Mouse (Mus musculus): ENCODE data around the gene Pmpca. TPM values are rescaled to one million over a fixed set of nuclear protein-coding genes. Genes with fewer than 3 reads are reported as not detected.

Pmpca gene
- polyA plus RNA-seq, 1 experiment from 2014 or later: 132 TPM

DNA sequence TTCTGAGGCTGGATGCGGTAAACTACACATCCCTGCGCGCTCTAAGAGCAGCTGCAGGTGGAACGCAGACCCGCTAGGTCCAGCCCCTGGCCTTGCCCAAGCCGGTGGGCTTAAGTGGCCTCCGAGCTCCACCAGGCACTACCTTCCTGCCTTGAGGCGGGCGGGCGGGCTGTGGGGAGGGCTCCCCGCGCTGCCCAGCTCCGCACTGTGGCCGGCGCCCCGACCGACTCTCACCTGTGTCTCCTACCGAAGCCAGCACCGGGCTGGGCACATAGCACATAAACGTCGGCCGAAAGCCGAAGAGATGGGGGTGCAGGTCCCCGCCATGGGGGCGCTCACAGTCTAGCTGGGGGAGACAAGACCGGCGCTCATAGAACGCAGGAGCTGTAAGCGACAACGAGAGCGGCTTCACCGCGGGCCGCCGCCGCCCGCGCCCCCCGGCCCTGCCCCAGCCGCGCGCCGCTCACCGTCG, 421 bp upstream of the Pmpca start:
- H3K36me3 ChIP-seq: peaks cover 76% of the 10 kb centered on the region
- DNase-seq (ENCODE audit: low spot score): no peak
- peak overlapping the region; percentile 98 for H3K4me3 ChIP-seq
- peaks cover 28% of the 10 kb centered on the region for H3K4me1 ChIP-seq (replicated peaks)
- WGBS: under 1% methylated on average over 45 of the region's 45 CpGs
- H3K27ac ChIP-seq: peak overlapping the region; percentile 93
- H3K27me3 ChIP-seq (ENCODE audit: insufficient read depth, poor library complexity, severe bottlenecking): no peaks in the 10 kb centered on the region
- H3K9me3 ChIP-seq: no peaks in the 10 kb centered on the region

DNA sequence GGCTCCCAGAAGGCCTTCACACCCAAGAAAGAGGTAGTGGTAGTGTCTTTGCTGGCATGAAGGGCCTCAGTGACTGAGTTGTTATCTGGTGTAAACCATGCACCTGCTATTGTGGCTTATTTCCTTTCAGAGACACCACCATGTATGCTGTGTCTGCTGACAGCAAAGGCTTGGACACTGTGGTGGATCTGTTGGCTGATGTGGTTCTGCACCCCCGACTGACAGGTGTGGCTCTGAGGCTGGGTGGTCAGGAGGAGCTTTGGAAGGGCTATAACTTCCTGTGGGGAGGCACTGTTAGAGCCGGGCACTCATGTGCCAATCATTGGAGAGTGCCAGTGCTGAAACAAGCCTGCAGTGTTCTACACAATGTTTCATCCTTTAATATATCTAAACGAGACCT, 1.8 kb downstream of the Pmpca start:
- Histone ChIP-seq H3K9me3 (no peaks in the 10 kb centered on the region), H3K27ac (no peak overlapping the region), H3K4me3 (peak overlapping the region; percentile 11; the same call in 1 of the 2 replicates), H3K4me1 (replicated peaks) (peaks cover 28% of the 10 kb centered on the region), H3K36me3 (peaks cover 76% of the 10 kb centered on the region), H3K27me3 (ENCODE audit: insufficient read depth, poor library complexity, severe bottlenecking) (no peaks in the 10 kb centered on the region)
- WGBS: 89% methylated on average over 3 of the region's 3 CpGs
- DNase-seq (ENCODE audit: low spot score): no peak

DNA sequence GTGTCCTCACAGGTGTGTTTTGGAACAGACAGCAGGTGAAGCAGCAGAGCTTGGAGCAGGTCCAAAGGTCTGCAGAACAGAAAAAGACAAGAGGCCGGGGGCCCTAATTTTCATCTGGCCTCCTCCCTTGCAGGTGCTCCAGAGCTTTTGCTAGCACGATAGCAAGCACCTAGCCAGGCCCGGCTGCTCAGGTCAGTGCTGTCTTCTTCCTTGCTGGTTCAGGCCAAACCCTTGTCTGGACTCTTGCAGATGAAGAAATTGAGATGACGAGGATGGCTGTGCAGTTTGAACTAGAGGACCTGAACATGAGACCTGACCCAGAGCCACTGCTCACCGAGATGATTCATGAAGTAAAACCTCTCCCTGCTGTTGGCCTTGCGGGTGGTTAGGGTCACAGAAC, 2.5 kb downstream of the Pmpca start:
- Histone ChIP-seq H3K27ac (no peak overlapping the region), H3K9me3 (no peaks in the 10 kb centered on the region), H3K36me3 (peaks cover 76% of the 10 kb centered on the region), H3K4me1 (replicated peaks) (peaks cover 28% of the 10 kb centered on the region), H3K4me3 (no peak overlapping the region), H3K27me3 (ENCODE audit: insufficient read depth, poor library complexity, severe bottlenecking) (no peaks in the 10 kb centered on the region)
- WGBS: 94% methylated on average over 6 of the region's 6 CpGs
- DNase-seq (ENCODE audit: low spot score): no peak

DNA sequence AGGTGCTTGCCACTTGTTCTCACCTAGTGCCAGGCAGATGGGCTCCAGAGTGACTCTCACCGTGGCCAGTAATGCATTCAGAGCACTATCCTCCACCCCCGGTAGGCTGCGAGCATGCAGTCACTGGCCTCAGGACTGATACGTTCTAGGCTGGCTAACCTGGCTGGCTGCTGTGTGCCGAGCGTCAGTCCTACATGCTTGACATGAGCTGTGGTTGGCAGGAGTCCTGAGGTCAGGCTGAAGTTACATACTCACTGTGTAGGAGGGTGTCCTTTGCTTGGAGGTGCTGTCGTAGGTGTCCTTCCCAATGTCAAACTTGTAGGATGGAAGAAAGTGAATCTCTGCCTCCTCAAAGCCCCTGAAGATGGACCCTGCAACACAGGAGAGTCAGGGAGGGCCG, 9.8 kb downstream of the Pmpca start:
- Histone ChIP-seq H3K4me3 (no peak overlapping the region), H3K27me3 (ENCODE audit: insufficient read depth, poor library complexity, severe bottlenecking) (no peaks in the 10 kb centered on the region), H3K36me3 (peaks cover 96% of the 10 kb centered on the region), H3K9me3 (no peaks in the 10 kb centered on the region), H3K27ac (no peak overlapping the region), H3K4me1 (replicated peaks) (peaks cover 6% of the 10 kb centered on the region; the same call in 1 of the 2 replicates)
- no peak for DNase-seq (ENCODE audit: low spot score)
- 90% methylated on average over 8 of the region's 8 CpGs for WGBS

DNA sequence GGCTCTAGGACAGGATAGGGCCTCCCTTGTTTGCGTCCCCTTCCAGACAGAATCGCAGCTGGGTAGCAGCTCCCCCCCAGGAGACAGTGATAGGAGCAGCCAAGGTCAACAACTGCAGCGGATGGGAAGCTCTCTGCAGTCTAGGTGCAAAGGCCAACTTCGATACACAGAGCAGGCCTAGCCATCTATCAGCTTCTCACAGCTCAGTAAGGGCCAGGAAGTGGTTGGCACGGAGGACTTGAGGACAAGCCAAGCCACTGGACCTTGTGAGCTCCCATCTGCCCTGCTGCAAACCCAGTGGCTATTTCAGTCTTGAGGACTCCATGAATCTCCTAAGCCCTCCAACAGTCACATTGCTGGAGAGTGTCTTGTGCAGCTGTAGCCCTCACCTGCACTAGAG, 10.5 kb downstream of the Pmpca start:
- Histone ChIP-seq H3K27ac (no peak overlapping the region), H3K9me3 (no peaks in the 10 kb centered on the region), H3K27me3 (ENCODE audit: insufficient read depth, poor library complexity, severe bottlenecking) (no peaks in the 10 kb centered on the region), H3K4me3 (no peak overlapping the region), H3K4me1 (replicated peaks) (peaks cover 8% of the 10 kb centered on the region), H3K36me3 (peaks cover 92% of the 10 kb centered on the region)
- DNase-seq (ENCODE audit: low spot score): no peak
- 90% methylated on average over 5 of the region's 5 CpGs for WGBS

DNA sequence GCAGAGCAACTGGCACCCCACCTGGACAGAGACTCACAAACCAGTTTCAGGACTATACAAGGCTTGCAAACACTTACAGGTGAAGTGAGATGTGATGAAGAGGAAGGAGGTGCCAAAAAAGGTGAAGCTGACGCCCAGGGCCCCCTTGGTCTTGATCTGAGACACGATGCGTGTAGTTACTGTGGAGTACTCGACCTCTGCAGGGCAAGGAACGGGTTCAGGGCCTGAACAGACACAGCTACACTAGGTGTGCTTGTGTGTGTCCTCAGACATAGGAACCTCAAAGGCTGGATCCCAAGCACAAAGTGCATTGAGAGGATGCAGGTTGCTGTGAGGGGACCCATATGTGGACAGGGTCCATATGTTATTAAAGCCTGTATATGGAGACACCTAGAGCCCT, 11.2 kb downstream of the Pmpca start:
- H3K27ac ChIP-seq: no peak overlapping the region
- H3K4me3 ChIP-seq: no peak overlapping the region
- peaks cover 12% of the 10 kb centered on the region for H3K4me1 ChIP-seq (replicated peaks)
- no peak for DNase-seq (ENCODE audit: low spot score)
- H3K9me3 ChIP-seq: no peaks in the 10 kb centered on the region
- 94% methylated on average over 5 of the region's 5 CpGs for WGBS
- no peaks in the 10 kb centered on the region for H3K27me3 ChIP-seq (ENCODE audit: insufficient read depth, poor library complexity, severe bottlenecking)
- peaks cover 92% of the 10 kb centered on the region for H3K36me3 ChIP-seq

DNA sequence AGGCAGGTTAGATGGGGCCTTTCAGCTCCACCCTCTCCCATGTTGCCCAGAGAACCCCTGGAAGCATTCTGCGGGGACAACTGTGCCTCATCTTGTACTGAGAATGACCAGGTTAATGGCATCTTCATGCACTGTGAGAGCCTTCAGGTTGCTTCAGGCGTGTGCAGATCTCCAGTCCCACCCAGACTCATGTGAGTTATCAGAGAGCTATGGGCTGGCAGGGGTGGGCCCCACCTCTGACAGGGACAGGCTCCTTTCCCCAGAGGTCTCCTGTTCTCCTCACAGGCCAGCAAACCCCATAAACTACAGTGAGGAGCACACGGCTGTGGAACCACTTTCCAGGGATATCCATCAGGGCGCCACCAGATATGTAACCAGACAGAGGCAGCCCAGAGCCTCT, 11.9 kb downstream of the Pmpca start:
- Histone ChIP-seq H3K4me1 (replicated peaks) (peaks cover 19% of the 10 kb centered on the region), H3K36me3 (peaks cover 92% of the 10 kb centered on the region), H3K4me3 (no peak overlapping the region), H3K27ac (no peak overlapping the region), H3K27me3 (ENCODE audit: insufficient read depth, poor library complexity, severe bottlenecking) (no peaks in the 10 kb centered on the region), H3K9me3 (no peaks in the 10 kb centered on the region)
- 93% methylated on average over 4 of the region's 4 CpGs for WGBS
- DNase-seq (ENCODE audit: low spot score): no peak

DNA sequence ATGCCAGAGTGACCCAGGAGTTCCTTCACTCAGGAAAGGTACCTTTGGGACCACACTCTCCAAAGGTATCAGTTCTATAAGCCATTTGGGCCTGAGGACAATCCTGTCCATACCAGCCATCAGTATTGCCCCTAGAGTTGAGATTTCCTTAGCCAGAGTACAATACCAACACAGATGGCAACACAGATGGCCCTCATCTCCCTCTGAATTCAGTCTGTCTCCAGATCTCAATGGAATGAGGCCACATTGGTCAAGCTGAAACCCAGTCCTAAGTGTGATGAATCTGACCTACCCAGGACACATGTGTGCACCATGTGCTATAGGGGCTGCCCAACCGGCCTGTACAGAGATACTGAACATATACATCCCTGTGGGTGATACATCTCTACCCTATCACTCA, 13.1 kb downstream of the Pmpca start:
- Histone ChIP-seq H3K36me3 (peaks cover 92% of the 10 kb centered on the region), H3K4me1 (replicated peaks) (peaks cover 32% of the 10 kb centered on the region)
- WGBS: 84% methylated on average over 1 of the region's 1 CpGs

DNA sequence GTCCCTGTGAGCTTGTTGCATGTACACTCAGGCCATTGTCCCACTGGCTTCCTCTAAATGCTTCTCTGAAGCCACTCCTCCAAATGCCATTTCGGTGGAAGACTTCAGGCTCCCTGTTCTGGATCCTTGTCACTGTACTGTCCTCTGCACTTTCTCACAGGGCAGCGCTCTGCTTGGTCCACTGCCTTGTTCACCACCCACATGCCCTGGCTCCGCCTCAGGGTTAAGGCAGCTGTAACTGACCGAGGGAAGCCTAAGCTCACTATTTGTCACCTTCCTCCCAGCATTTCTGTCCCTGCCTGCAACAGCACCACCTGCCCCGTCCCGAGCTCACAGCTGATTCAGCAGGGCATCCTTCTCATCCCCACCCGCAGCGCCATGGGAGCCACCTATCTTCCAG, 14.2 kb downstream of the Pmpca start:
- 81% methylated on average over 8 of the region's 8 CpGs for WGBS
- Histone ChIP-seq H3K27ac (no peak overlapping the region; the same call in 1 of the 2 replicates), H3K4me1 (replicated peaks) (peaks cover 42% of the 10 kb centered on the region), H3K36me3 (peaks cover 91% of the 10 kb centered on the region), H3K4me3 (no peak overlapping the region), H3K9me3 (no peaks in the 10 kb centered on the region), H3K27me3 (ENCODE audit: insufficient read depth, poor library complexity, severe bottlenecking) (no peaks in the 10 kb centered on the region)
- no peak for DNase-seq (ENCODE audit: low spot score)

More for the DNA sequence above, 13.1 kb downstream of the Pmpca start:
- Histone ChIP-seq H3K9me3 (no peaks in the 10 kb centered on the region), H3K27ac (no peak overlapping the region), H3K4me3 (no peak overlapping the region), H3K27me3 (ENCODE audit: insufficient read depth, poor library complexity, severe bottlenecking) (no peaks in the 10 kb centered on the region)
- DNase-seq (ENCODE audit: low spot score): no peak

DNA sequence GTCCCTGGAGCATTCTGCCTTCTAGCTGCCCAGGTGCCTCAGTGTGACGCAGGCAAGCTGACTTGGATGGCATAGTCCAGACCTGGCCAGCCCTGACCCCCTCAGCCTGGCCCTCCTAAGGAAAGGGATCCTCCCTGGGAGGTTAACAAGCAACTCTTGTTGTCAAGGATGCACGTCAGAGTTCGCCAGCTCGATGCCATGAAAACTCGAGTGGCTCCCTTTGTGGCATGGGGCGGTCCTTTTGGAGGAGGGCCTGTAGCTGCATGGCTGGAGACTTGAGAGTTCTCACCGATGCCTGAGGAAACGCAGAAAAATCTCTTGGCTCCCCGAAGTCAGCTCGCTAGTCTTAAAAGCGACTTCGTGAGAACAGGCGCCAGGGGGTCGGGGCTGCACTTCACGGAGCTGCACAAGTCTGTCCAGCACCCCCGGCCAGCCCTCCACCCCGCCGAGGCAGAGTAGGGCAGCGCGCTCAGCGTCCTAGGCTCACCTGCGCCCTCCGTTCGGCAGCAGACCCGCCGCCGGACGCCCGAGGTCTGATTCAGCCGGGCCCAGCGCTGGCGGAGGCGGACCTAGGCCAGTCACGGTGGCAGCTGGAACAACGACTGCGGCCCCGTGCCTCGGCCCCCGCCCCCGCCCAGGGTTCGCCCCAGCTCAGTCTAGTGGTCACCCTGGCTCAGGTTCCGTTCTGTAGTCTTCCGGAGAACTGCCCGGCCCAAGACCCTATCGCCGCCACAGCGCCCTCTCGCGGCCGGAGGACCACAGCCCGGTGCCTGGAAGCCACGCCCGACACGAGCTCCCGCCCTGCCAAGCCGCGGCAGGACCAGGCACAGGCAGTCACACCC, 19.6 kb downstream of the Pmpca start, which contains the start of gene Inpp5e:
Gene Inpp5e (minus strand): TSS at position 689 of the 842 bp plus-strand sequence.
- Histone ChIP-seq H3K4me1 (replicated peaks) (peaks cover 47% of the 10 kb centered on the region), H3K27ac (peak within 1 kb of the TSS; percentile 96), H3K27me3 (ENCODE audit: insufficient read depth, poor library complexity, severe bottlenecking) (no peaks in the 10 kb centered on the region), H3K4me3 (peak within 1 kb of the TSS; percentile 86), H3K9me3 (no peaks in the 10 kb centered on the region), H3K36me3 (peaks cover 86% of the 10 kb centered on the region)
- under 1% methylated on average over 57 of the region's 57 CpGs for whole genome bisulfite sequencing
- DNase-seq (ENCODE audit: low spot score): peak; percentile 99

DNA sequence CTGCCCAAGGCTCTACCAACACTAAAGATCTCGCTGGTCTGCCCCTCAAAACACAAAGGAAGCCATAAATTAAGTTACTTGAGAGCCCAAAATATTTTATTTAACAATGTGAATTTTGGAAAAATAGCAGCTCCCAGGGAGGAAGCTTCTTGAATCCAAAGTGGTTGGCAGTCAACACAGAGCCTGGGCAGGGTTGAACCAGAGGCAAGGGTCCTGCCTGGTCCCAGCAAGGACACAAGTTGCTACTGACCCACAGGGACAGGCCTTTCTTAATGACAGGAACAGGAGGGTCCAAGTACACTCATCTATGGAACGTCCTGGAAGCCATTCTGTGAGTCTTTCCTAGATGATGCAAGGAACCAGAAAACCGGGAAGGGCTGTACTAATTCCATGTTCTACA, 20.2 kb downstream of the Pmpca start:
- Histone ChIP-seq H3K27ac (peak overlapping the region; percentile 96; the same call in 1 of the 2 replicates), H3K4me3 (peak overlapping the region; percentile 86), H3K36me3 (peaks cover 92% of the 10 kb centered on the region), H3K4me1 (replicated peaks) (peaks cover 47% of the 10 kb centered on the region), H3K27me3 (ENCODE audit: insufficient read depth, poor library complexity, severe bottlenecking) (no peaks in the 10 kb centered on the region), H3K9me3 (no peaks in the 10 kb centered on the region)
- no peak for DNase-seq (ENCODE audit: low spot score)
- 60% methylated on average over 3 of the region's 3 CpGs for WGBS

DNA sequence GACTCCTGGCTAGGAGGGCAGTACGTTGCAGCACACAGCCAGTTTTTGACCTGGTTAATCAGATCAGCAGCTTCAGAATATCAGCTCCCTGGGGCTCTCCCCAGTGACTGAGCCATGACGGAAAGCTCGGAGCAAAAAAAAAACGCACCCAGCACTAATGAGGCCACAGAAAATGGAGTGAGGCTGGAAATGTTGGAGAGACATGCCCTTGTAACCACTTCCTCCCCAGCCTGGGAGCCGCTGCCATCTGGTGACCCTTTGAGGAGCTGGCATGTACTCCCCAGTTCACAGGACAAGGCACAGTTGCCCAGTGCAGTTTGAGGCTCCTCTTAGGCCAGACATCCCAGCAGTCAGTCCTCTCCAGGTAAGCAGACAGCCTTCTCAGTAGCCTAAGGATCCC, 21.0 kb downstream of the Pmpca start:
- H3K36me3 ChIP-seq: peaks cover 92% of the 10 kb centered on the region
- WGBS: 80% methylated on average over 5 of the region's 5 CpGs
- no peak overlapping the region for H3K4me3 ChIP-seq
- H3K27me3 ChIP-seq (ENCODE audit: insufficient read depth, poor library complexity, severe bottlenecking): no peaks in the 10 kb centered on the region
- peaks cover 41% of the 10 kb centered on the region for H3K4me1 ChIP-seq (replicated peaks)
- no peak overlapping the region for H3K27ac ChIP-seq
- DNase-seq (ENCODE audit: low spot score): no peak
- no peaks in the 10 kb centered on the region for H3K9me3 ChIP-seq

DNA sequence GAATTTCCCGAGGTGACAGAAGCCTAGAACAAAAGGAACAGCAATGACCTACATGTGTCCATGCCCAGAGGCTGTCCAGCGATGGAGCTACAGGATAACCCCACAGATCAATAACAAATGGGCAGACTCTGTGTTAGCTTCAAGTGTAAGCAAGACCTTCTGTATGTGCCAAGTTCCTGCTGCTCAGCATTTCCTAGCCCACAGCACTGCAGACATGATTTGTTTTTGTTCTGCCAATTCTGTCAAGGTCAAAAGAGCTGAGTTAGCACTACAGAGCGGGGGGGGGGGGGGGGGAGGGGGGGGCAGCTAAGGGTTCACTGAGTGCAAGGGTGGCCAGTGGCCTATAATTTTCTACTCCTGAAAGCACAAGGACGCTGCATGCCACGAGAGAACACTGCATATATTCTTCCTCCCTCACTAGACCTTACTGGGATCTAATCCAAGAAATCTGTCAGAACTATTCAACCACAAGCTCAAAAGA, 21.8 kb downstream of the Pmpca start:
- WGBS: 89% methylated on average over 5 of the region's 5 CpGs
- no peak overlapping the region for H3K27ac ChIP-seq
- DNase-seq (ENCODE audit: low spot score): no peak
- peaks cover 34% of the 10 kb centered on the region for H3K4me1 ChIP-seq (replicated peaks)
- no peaks in the 10 kb centered on the region for H3K27me3 ChIP-seq (ENCODE audit: insufficient read depth, poor library complexity, severe bottlenecking)
- H3K36me3 ChIP-seq: peaks cover 92% of the 10 kb centered on the region
- no peaks in the 10 kb centered on the region for H3K9me3 ChIP-seq
- no peak overlapping the region for H3K4me3 ChIP-seq

Measured in hindbrain, embryonic 10.5 days (tissue).